Mouse (Mus musculus): ENCODE measurements at regions not wholly inside any gene's neighbourhood (a gene's known extent, or its start where the extent isn't known, plus 50 kb on each side); places are given as distances from the start of the nearest gene placed in this dataset.

DNA sequence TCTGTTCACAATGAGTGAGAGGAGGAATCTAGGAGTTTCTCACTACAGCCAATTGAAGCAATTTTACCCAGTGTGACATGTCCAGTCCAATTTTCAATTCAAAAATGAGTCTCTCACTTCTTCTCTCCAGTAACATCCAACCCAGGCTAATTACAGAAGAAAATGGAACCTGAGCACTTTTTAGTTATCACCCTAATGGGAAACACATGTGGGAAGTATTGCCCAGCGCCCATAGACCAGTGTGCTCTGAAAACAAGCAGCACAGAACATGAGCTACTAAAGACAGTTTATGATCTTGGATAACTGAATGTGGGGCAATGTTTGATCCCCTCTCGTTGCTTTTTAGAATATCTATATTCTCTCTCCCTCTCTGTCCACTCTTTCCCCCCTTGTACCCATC, 70.5 kb upstream of the Efemp1 start:
- DNase-seq: peak; percentile 53

DNA sequence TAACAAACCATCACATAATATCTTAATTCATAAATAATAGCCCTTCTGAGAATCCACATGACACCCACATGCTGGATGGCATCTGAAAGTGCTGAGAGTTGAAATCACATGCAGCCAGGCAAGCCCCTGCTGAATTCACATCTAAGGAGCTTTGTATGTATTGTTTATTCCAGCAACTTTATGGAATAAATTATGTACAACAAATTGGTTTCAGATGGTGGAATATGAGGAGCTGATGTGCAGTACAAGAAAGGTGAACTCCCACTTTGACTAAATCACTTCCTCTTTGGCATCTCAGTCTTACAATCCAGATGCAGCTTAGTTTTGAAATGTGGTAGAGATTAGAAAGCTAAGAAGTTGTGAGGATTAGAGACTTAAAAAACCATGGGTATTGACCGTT, 82.2 kb upstream of the Efemp1 start:
- DNase-seq: peak; percentile 6

- DNase-seq: no peak
Measured at GRCm38 (mm10) chr11:28760751-28761150, 92.3 kb upstream of the Efemp1 start.

- DNase-seq: peak; percentile 87
Measured at GRCm38 (mm10) chr11:28734941-28735597, 117.9 kb upstream of the Efemp1 start.

DNA sequence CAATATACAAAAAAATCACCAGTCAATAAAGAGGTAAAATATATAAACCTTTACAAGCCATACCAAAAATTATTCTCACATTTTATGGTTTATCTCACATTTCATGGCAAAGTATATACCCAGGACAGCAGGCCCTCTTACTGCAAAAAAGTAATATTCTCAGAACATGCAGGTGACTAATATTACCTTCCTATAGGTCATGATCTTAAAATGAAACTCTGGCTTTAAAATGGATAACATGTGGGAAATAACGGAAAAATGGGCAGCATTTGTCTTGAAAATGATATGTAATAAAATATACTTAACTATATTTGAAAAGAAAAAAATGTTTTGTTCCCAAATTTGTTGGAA, 118.4 kb upstream of the Efemp1 start:
- DNase-seq: no peak

GRCm38 (mm10) chr11:28733877-28734580, 119.0 kb upstream of the Efemp1 start:
- peak; percentile 26 for DNase-seq

- DNase-seq: no peak
Measured at GRCm38 (mm10) chr11:28730140-28730539, 122.9 kb upstream of the Efemp1 start.

DNA sequence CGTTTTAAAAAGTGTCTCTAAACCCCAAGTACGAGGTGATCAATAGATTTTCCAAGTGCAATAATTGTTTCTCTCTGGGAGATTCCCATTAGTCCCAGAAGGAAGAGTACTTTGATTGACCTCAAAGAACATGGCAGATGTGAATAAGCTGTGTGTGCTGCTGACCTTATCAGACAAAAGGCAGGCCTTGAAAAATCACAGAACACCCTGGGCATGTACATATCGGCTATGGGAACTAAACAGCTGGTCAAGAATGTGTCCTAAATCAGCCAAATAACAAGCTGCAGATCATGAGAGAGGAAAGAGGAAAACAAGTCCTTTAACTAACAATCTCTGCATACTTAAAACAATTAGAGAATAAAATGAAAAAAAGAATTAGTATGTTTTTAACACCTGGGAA, 125.4 kb upstream of the Ccdc85a start:
- DNase-seq: no peak

DNA sequence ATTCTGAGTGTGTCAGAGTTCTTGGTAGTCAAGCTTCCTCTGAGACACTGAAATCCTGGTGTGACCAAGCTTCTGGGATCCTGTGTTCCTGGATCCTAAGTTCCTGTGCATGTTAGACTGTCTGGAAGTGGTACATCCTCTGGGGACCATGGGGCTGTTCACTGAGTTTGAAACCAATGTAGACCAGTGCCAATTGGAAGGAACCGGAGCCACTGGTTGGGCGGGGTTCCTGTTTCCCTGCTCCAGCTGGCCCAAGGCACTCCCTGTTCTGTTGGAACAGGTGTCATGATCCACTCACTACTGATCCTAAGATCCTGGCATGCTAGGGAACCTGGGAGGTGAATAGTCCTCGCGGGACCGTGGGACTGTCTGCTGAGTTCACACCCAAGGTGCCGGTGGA, 124.3 kb upstream of the Ccdc85a start:
- no peak for DNase-seq

GRCm38 (mm10) chr11:28702384-28702783, 118.3 kb upstream of the Ccdc85a start:
- no peak for DNase-seq

DNA sequence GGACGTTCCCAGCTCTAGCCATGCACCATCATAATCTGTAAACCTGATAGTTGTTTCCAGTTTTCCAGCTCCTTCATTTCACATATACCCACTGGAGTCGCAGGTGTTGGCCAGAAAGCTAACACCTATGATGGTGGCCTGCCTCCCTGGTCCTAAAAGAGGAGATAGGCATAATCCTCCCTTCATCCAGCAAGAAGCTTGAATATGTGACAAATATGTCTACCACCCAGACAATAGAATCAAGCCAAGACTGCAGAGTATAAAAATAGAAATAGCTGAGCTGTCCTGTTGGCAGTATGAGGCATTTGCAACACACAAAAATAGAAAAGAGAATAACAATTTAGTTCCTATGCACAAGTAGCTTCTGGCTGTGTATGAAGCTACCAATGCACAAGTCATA, 117.3 kb upstream of the Ccdc85a start:
- no peak for DNase-seq

GRCm38 (mm10) chr11:28699766-28700165, 115.6 kb upstream of the Ccdc85a start:
- DNase-seq: no peak

- DNase-seq: no peak
Measured at GRCm38 (mm10) chr11:28697644-28698480, 113.7 kb upstream of the Ccdc85a start.

- DNase-seq: no peak
Measured at GRCm38 (mm10) chr11:28695031-28695430, 110.9 kb upstream of the Ccdc85a start.

DNA sequence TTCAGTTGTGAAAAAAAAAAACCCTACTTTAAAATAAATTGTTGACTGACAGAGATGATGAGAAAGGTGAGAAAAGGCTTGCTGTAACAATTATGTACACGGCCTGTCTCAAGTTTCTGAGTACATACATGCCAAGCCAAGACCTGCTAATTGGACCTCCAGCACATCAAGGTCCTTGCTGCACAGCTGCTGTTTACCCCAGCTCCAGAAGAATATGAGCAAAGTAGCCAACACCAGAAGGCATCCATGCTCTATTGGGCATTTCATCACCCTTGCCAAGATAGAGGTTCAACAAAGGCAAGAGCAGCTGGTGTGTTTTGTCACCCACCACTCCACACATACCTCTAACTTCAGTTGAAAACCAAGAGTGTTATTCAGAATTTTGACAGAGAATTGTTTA, 109.2 kb upstream of the Ccdc85a start:
- DNase-seq: peak; percentile 16

- peak; percentile 77 for DNase-seq
Measured at GRCm38 (mm10) chr11:28692263-28693194, 108.4 kb upstream of the Ccdc85a start.

GRCm38 (mm10) chr11:28688436-28688835, 104.3 kb upstream of the Ccdc85a start:
- no peak for DNase-seq

DNA sequence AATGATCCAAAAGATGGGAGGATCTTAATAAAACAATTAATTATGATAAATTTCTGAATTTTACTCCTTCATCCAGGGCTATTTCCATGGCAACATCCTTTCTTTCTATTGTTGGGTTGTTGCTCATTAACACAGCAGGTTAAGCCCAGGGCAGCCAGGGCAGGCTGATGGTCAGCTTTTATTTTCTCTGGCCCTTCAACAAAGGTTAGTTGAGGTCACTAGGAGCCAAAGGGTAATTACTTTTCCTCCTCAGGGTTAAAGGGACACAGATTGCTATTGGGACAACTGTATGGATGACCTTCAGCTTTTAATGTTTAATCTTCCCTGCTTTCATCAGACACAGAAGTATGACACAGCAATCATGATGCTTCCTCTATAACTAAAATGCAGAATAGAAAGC, 101.3 kb upstream of the Ccdc85a start:
- DNase-seq: peak; percentile 29

GRCm38 (mm10) chr11:28681311-28681710, 97.2 kb upstream of the Ccdc85a start:
- no peak for DNase-seq

DNA sequence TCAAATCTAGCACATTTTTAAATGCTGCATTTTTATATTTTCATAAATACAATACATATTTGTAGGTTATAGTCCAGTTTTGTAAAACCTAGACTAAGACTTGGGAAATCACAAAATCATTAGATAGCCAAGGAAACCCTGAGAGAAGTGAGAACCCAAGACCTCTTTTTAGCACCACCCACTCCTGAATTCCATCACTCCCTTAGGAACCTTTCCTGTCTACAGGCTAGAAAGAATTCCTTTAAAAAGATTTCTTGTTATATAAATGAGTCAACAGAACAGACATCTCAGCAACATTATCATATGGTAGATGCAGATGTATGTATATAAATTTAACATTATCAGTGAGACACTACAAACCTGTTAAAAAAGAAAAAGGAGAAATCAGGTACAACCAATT, 86.6 kb upstream of the Ccdc85a start:
- DNase-seq: no peak

DNA sequence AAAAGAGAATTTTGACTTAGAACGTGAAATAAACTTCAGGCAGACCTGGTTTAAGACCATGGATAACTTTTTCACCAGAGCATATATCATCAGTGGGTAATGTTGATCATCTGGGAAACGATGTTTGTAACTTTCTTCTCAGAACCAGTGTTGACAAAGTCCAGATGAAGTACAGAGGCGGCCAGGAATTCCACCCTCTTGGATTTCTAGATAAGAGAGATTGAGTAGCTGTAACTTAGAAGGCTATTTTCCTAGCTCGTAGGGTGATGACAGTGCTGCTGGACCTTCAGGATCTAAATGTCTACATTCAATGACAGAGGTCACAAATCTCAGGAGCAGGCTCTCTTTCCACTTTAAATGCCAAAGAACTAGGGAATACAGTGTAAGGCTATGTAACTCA, 85.2 kb upstream of the Ccdc85a start:
- DNase-seq: no peak

- no peak for DNase-seq
Measured at GRCm38 (mm10) chr11:28660377-28660776, 76.3 kb upstream of the Ccdc85a start.

Measured in embryo, embryonic 11 days (tissue).